In genomic region chr8:22376903-22377302, GRCm38 (mm10) we compare ENCODE assay signal across 8 mouse cellular contexts. TPM values are rescaled to one million over a fixed set of nuclear protein-coding genes. Genes with fewer than 3 reads are reported as not detected.
DNase-seq lines count a peak whose midpoint lies in the region; ATAC-seq and TF ChIP-seq lines count a peak whose summit lies in the region.

No protein-coding gene starts in this region.

- no peak overlapping the region for H3K4me3 ChIP-seq in cerebellum, adult 2 months (replicated peaks; ENCODE audit: insufficient read depth, low read depth, low read length)
- no peak overlapping the region for H3K4me3 ChIP-seq in forebrain, embryonic 15.5 days
- H3K4me3 ChIP-seq in hindbrain, embryonic 10.5 days, result no peak overlapping the region
- H3K4me3 ChIP-seq in limb, embryonic 14.5 days (replicated peaks; ENCODE audit: low read length), result no peak overlapping the region

- WGBS in cerebellum, adult 2 months, result 44% methylated on average over 5 of the region's 5 CpGs
- WGBS in forebrain, embryonic 15.5 days, result 47% methylated on average over 5 of the region's 5 CpGs
- 45% methylated on average over 5 of the region's 5 CpGs for WGBS in hindbrain, embryonic 10.5 days
- WGBS in limb, embryonic 14.5 days, result 49% methylated on average over 5 of the region's 5 CpGs

- no peak overlapping the region for H3K9ac ChIP-seq in forebrain, embryonic 15.5 days (replicated peaks)
- H3K9ac ChIP-seq in limb, embryonic 14.5 days (ENCODE audit: low read depth, low read length, severe bottlenecking), result no peak overlapping the region

- TF ChIP-seq CTCF in cerebellum, adult 2 months (IDR thresholded peaks at IDR 0.05; ENCODE audit: borderline replicate concordance, insufficient read depth, low read depth, low read length), result peak; percentile 46; the same call in 1 of the 2 replicates

- ATAC-seq in forebrain, embryonic 15.5 days (replicated peaks), result peak; percentile 61; the same call in 1 of the 2 replicates
- peak; percentile 77 for ATAC-seq in limb, embryonic 14.5 days (ENCODE audit: low FRiP score, low read depth)
- ATAC-seq in frontal cortex, adult (ENCODE audit: low TSS enrichment), result no peak

- H3K9me3 ChIP-seq in forebrain, embryonic 15.5 days, result no peaks in the 10 kb centered on the region
- no peaks in the 10 kb centered on the region for H3K9me3 ChIP-seq in hindbrain, embryonic 10.5 days
- H3K9me3 ChIP-seq in limb, embryonic 14.5 days (ENCODE audit: control insufficient read depth, low read length), result no peaks in the 10 kb centered on the region

- peaks cover 9% of the 10 kb centered on the region for H3K36me3 ChIP-seq in forebrain, embryonic 15.5 days
- peaks cover 29% of the 10 kb centered on the region for H3K36me3 ChIP-seq in hindbrain, embryonic 10.5 days
- peaks cover 28% of the 10 kb centered on the region for H3K36me3 ChIP-seq in limb, embryonic 14.5 days (ENCODE audit: control insufficient read depth, insufficient read depth, low read length)

- no peak overlapping the region for H3K27ac ChIP-seq in cerebellum, adult 2 months (ENCODE audit: insufficient read depth, low read length)
- no peak overlapping the region for H3K27ac ChIP-seq in forebrain, embryonic 15.5 days (replicated peaks)
- H3K27ac ChIP-seq in hindbrain, embryonic 10.5 days, result no peak overlapping the region
- no peak overlapping the region for H3K27ac ChIP-seq in limb, embryonic 14.5 days (replicated peaks; ENCODE audit: low read depth, low read length)

- H3K4me1 ChIP-seq in cerebellum, adult 2 months (ENCODE audit: control insufficient read depth, insufficient read depth, low read length), result no peaks in the 10 kb centered on the region
- no peaks in the 10 kb centered on the region for H3K4me1 ChIP-seq in forebrain, embryonic 15.5 days
- no peaks in the 10 kb centered on the region for H3K4me1 ChIP-seq in hindbrain, embryonic 10.5 days (replicated peaks)
- no peaks in the 10 kb centered on the region for H3K4me1 ChIP-seq in limb, embryonic 14.5 days (ENCODE audit: control insufficient read depth, insufficient read depth, low read length)

- TF ChIP-seq POLR2A in cerebellum, adult 2 months (IDR thresholded peaks at IDR 0.05; ENCODE audit: borderline replicate concordance, insufficient read depth, low read length), result no peak
- TF ChIP-seq POLR2A in limb, embryonic 14.5 days (IDR thresholded peaks at IDR 0.05; ENCODE audit: borderline replicate concordance, extremely low read depth, insufficient read depth, insufficient read length), result no peak

- no peaks in the 10 kb centered on the region for H3K27me3 ChIP-seq in cerebellum, adult 2 months (ENCODE audit: control insufficient read depth, insufficient read depth, low read length)
- H3K27me3 ChIP-seq in forebrain, embryonic 15.5 days, result no peaks in the 10 kb centered on the region
- no peaks in the 10 kb centered on the region for H3K27me3 ChIP-seq in hindbrain, embryonic 10.5 days (ENCODE audit: insufficient read depth, poor library complexity, severe bottlenecking)
- H3K27me3 ChIP-seq in limb, embryonic 14.5 days (ENCODE audit: control insufficient read depth, insufficient read depth, low read length), result no peaks in the 10 kb centered on the region

- no peak overlapping the region for H3K4me2 ChIP-seq in forebrain, embryonic 15.5 days (replicated peaks)
- no peak overlapping the region for H3K4me2 ChIP-seq in limb, embryonic 14.5 days (replicated peaks; ENCODE audit: low read depth, low read length, severe bottlenecking)

- DNase-seq in cerebellum, adult 2 months, result no peak
- DNase-seq in cerebellum, adult 18-20 months, result no peak
- peak; percentile 59 for DNase-seq in adrenal gland, adult 2 months
- DNase-seq in hindbrain, embryonic 10.5 days (ENCODE audit: low spot score), result peak; percentile 53
- DNase-seq in limb, embryonic 14.5 days (ENCODE audit: low spot score), result peak; percentile 25
- DNase-seq in neural tube, embryonic 10.5 days (ENCODE audit: extremely low spot score, low spot score), result peak; percentile 49

RNA-seq across cellular contexts. Expression of gene Slc25a15, which starts 21.5 kb away (rescaled TPM):
- 12.1 and 13.1 TPM in 2 replicates for polyA plus RNA-seq in cerebellum, adult 2 months (2012; rRNA removed)
- 10 to 100 TPM; 11.8 to 15.7 TPM for total RNA-seq in adrenal gland, adult 2 months (2021)
- polyA plus RNA-seq in adrenal gland, adult 2 months (2012; rRNA removed), result 4.1 and 6.2 TPM in 2 replicates
- polyA plus RNA-seq in forebrain, embryonic 15.5 days (2015; fragmentation: Nextera tagmentation; extraction: Ambion mirVana), result 8.9 and 9.1 TPM in 2 replicates
- polyA plus RNA-seq in hindbrain, embryonic 10.5 days (2016; fragmentation: Nextera tagmentation; extraction: Ambion mirVana), result 14.6 and 17.0 TPM in 2 replicates
- 9.2 and 9.7 TPM in 2 replicates for polyA plus RNA-seq in limb, embryonic 14.5 days (2012; rRNA removed)
- polyA plus RNA-seq in limb, embryonic 14.5 days (2014; fragmentation: Nextera tagmentation; extraction: Ambion mirVana), result 17.2 and 17.4 TPM in 2 replicates

RNA-seq across cellular contexts. Expression of gene Mrps31, which starts 34.3 kb away (rescaled TPM):
- polyA plus RNA-seq in cerebellum, adult 2 months (2012; rRNA removed), result 21.7 and 22.5 TPM in 2 replicates
- total RNA-seq in adrenal gland, adult 2 months (2021), result 10 to 100 TPM; 35.9 to 51.0 TPM
- polyA plus RNA-seq in adrenal gland, adult 2 months (2012; rRNA removed), result 2.1 and 3.3 TPM in 2 replicates
- 32.8 and 33.9 TPM in 2 replicates for polyA plus RNA-seq in forebrain, embryonic 15.5 days (2015; fragmentation: Nextera tagmentation; extraction: Ambion mirVana)
- 38.4 and 40.8 TPM in 2 replicates for polyA plus RNA-seq in hindbrain, embryonic 10.5 days (2016; fragmentation: Nextera tagmentation; extraction: Ambion mirVana)
- polyA plus RNA-seq in limb, embryonic 14.5 days (2012; rRNA removed), result 14.5 and 20.1 TPM in 2 replicates
- polyA plus RNA-seq in limb, embryonic 14.5 days (2014; fragmentation: Nextera tagmentation; extraction: Ambion mirVana), result 35.0 and 35.4 TPM in 2 replicates

Comparison
In these comparisons a context has a peak if more than half of its experiments do, and no peak if none do; other contexts are left out.
1. DNase-seq: peak in adrenal gland, adult 2 months (single experiment), hindbrain, embryonic 10.5 days (single experiment), limb, embryonic 14.5 days (single experiment) and neural tube, embryonic 10.5 days (single experiment); none in cerebellum, adult 2 months (0 of 2) and cerebellum, adult 18-20 months (0 of 2).